Mouse (Mus musculus) heart, postnatal 0 days (tissue): ENCODE data around the gene Ttc4.
A peak's percentile ranks its signal among the peaks of the same experiment; 100 is the strongest.

Experiments used
- CTCF ChIP-seq: IDR thresholded peaks from 2 replicates; pipeline ENCODE4 v1.5.1; 2016; ENCODE audit warnings: antibody characterized with exemption, control low read depth, low read depth
- EP300 ChIP-seq: IDR thresholded peaks from 2 replicates; pipeline ENCODE4 v1.6.1; 2016; ENCODE audit warnings: antibody characterized with exemption, low read depth

- peak; percentile 89 for TF ChIP-seq CTCF
- no peak for TF ChIP-seq EP300
These were observed 64.5 kb downstream of the Ttc4 start for GRCm38 (mm10) chr4:106614180-106614797.
